Mouse (Mus musculus) MEL (cell line): ENCODE results near the gene Kalrn.

Experiments
- CHD2 ChIP-seq: IDR thresholded peaks from 2 replicates; pipeline ENCODE4 v1.6.1; 2011; ENCODE audit warnings: low read length, improper control_type of control experiment
- CTCF ChIP-seq, 3 experiments: IDR thresholded peaks in 2 of 3; conservative IDR thresholded peaks in 1 of 3; 2 replicates each; pipeline ENCODE4 v1.5.1; 2011 to 2012; ENCODE audit warnings: low read length in 3 of 3, low read depth in 2 of 3, mild to moderate bottlenecking in 2 of 3, improper control_type of control experiment in 1 of 3, inconsistent platforms in 1 of 3, mixed read lengths in 1 of 3, moderate library complexity in 1 of 3; ENCODE audit not compliant: control insufficient read depth in 1 of 3, insufficient read depth in 1 of 3, poor library complexity in 1 of 3, severe bottlenecking in 1 of 3
- MXI1 ChIP-seq: IDR thresholded peaks from 2 replicates; pipeline ENCODE4 v1.6.1; 2011; ENCODE audit warnings: mild to moderate bottlenecking, low read depth, low read length, improper control_type of control experiment
- NRF1 ChIP-seq: IDR thresholded peaks from 2 replicates; pipeline ENCODE4 v1.6.1; 2014; ENCODE audit warnings: low read depth, mild to moderate bottlenecking, inconsistent platforms, low read length, improper control_type of control experiment, moderate library complexity; ENCODE audit not compliant: poor library complexity, insufficient read depth, severe bottlenecking
- POLR2A ChIP-seq, 2 experiments: IDR thresholded peaks; 2 replicates each; pipeline ENCODE4 v1.6.1; 2011 to 2012; ENCODE audit warnings: low read length in 2 of 2, mild to moderate bottlenecking in 2 of 2, control low read depth in 1 of 2, improper control_type of control experiment in 1 of 2, low read depth in 1 of 2, moderate library complexity in 1 of 2; ENCODE audit not compliant: control insufficient read depth in 1 of 2, insufficient read depth in 1 of 2, poor library complexity in 1 of 2
- SIN3A ChIP-seq: IDR thresholded peaks from 2 replicates; pipeline ENCODE4 v1.6.1; 2012; ENCODE audit warnings: low read length, improper control_type of control experiment, inconsistent platforms
- SMC3 ChIP-seq: IDR thresholded peaks from 2 replicates; pipeline ENCODE4 v1.6.1; 2011; ENCODE audit warnings: low read depth, low read length, improper control_type of control experiment
- ZC3H11A ChIP-seq: IDR thresholded peaks from 2 replicates; pipeline ENCODE4 v1.6.1; 2012; ENCODE audit warnings: low read depth, mild to moderate bottlenecking, inconsistent platforms, low read length, improper control_type of control experiment

DNA sequence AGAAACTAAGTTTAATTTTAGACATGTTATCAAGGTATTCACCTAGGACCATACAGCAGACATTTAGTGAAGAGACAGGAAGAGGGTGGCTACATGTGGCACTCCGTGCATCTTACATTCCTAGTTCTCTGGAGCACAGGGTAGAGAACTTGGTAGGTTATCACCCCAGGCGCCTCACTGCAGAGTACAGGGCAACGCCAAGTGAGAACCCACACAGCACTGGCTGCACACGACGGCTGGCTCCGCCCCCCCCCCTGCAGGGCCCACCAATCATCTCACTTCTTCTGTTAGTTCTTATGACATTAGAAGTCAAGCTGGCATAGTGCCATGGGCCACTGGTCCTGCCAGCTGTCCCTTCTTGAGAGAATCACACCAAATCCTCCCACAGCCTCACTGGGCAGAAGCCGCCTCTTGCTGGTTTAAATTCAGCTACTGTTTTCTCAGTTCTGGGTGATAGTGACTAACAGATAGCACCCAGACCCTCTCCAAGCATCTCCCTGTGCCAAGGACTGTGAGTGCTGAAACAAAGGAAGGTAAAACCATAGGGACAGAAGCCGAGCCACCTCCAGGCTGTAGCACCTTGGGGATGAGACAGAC lies 133.2 kb downstream of the Kalrn start:
- TF ChIP-seq POLR2A (IDR thresholded peaks at IDR 0.05; ENCODE audit: control insufficient read depth in 1 of 2, insufficient read depth in 1 of 2, low read depth in 1 of 2, low read length in 2 of 2, poor library complexity in 1 of 2) (no peak), CTCF (IDR thresholded peaks at IDR 0.05 in 2 of 3, conservative IDR thresholded peaks at IDR 0.05 in 1 of 3; ENCODE audit: control insufficient read depth in 1 of 3, insufficient read depth in 1 of 3, low read depth in 2 of 3, low read length in 3 of 3, poor library complexity in 1 of 3, severe bottlenecking in 1 of 3) (no peak), NRF1 (no peak), MXI1 (no peak), CHD2 (no peak), SMC3 (no peak), ZC3H11A (no peak), SIN3A (no peak)
